Mouse (Mus musculus) myocyte (in vitro differentiated cells): ENCODE results near the gene Cgnl1. TPM values are rescaled to one million over a fixed set of nuclear protein-coding genes. Genes with fewer than 3 reads are reported as not detected.

Source experiments
- H3K27me3 ChIP-seq: one replicate; pipeline ENCODE4 v1.6.1; 2011; ENCODE audit not compliant: control insufficient read depth, insufficient read depth, insufficient read length
- H3K36me3 ChIP-seq: one replicate; pipeline ENCODE4 v1.6.1; 2011; ENCODE audit not compliant: control insufficient read depth, insufficient read depth
- H3K4me2 ChIP-seq: one replicate; pipeline ENCODE4 v1.6.1; 2011; ENCODE audit warnings: low read depth, control low read depth
- H3K4me3 ChIP-seq: one replicate; pipeline ENCODE4 v1.5.1; 2011; ENCODE audit warnings: mild to moderate bottlenecking, control low read depth, moderate library complexity
- H3K79me2 ChIP-seq: one replicate; pipeline ENCODE4 v1.6.1; 2011; ENCODE audit not compliant: control insufficient read depth, insufficient read depth
- H3ac ChIP-seq: one replicate; pipeline ENCODE4 v1.6.1; 2011; ENCODE audit not compliant: control insufficient read depth, insufficient read length
- CEBPB ChIP-seq: IDR thresholded peaks from 2 replicates; pipeline ENCODE4 v1.6.1; 2011; ENCODE audit warnings: mild to moderate bottlenecking, moderate library complexity; ENCODE audit not compliant: poor library complexity, insufficient read depth, severe bottlenecking
- E2F4 ChIP-seq: IDR thresholded peaks from one replicate; pipeline ENCODE4 v1.6.1; 2011; ENCODE audit warnings: mild to moderate bottlenecking, control low read depth, moderate library complexity; ENCODE audit not compliant: insufficient read depth
- MAX ChIP-seq: IDR thresholded peaks from one replicate; pipeline ENCODE4 v1.6.1; 2011; ENCODE audit warnings: low read depth, mild to moderate bottlenecking, control low read depth
- MYOD1 ChIP-seq, 3 experiments: IDR thresholded peaks; one replicate each; pipeline ENCODE4 v1.6.1; 2011; ENCODE audit warnings: control low read depth in 2 of 3, low read depth in 2 of 3, mild to moderate bottlenecking in 2 of 3, moderate library complexity in 1 of 3; ENCODE audit not compliant: insufficient read length in 2 of 3, control insufficient read depth in 1 of 3
- MYOG ChIP-seq, 3 experiments: IDR thresholded peaks; one replicate each; pipeline ENCODE4 v1.6.1; 2011; ENCODE audit warnings: control low read depth in 2 of 3, low read depth in 2 of 3, mild to moderate bottlenecking in 2 of 3; ENCODE audit not compliant: insufficient read length in 2 of 3, control insufficient read depth in 1 of 3, insufficient read depth in 1 of 3
- POLR2A ChIP-seq: IDR thresholded peaks from one replicate; pipeline ENCODE4 v1.6.1; 2011; ENCODE audit warnings: low read depth, mild to moderate bottlenecking, control low read depth, moderate library complexity; ENCODE audit not compliant: insufficient read length
- POLR2AphosphoS2 ChIP-seq: IDR thresholded peaks from one replicate; pipeline ENCODE4 v1.6.1; 2011; ENCODE audit warnings: low read depth, control low read depth; ENCODE audit not compliant: insufficient read length
- REST ChIP-seq: IDR thresholded peaks from one replicate; pipeline ENCODE4 v1.6.1; 2011; ENCODE audit warnings: mild to moderate bottlenecking, control low read depth, moderate library complexity; ENCODE audit not compliant: insufficient read depth, insufficient read length
- SRF ChIP-seq: IDR thresholded peaks from one replicate; pipeline ENCODE4 v1.6.1; 2011; ENCODE audit warnings: low read depth; ENCODE audit not compliant: control insufficient read depth, insufficient read length
- TCF12 ChIP-seq: IDR thresholded peaks from one replicate; pipeline ENCODE4 v1.6.1; 2011; ENCODE audit warnings: mild to moderate bottlenecking, control low read depth; ENCODE audit not compliant: poor library complexity, insufficient read depth, severe bottlenecking
- TCF3 ChIP-seq: IDR thresholded peaks from one replicate; pipeline ENCODE4 v1.6.1; 2011; ENCODE audit warnings: low read depth, control low read depth; ENCODE audit not compliant: insufficient read length
- USF1 ChIP-seq: IDR thresholded peaks from one replicate; pipeline ENCODE4 v1.6.1; 2011; ENCODE audit warnings: low read depth, mild to moderate bottlenecking, control low read depth, moderate library complexity
- polyA plus RNA-seq: library from polyadenylated mRNA; unstranded; fragments of >200 nt; fragmentation: generic; extraction: Trizol; gene quantifications from one replicate; pipeline ENCODE4 v1.2.1, GENCODE M21; 2012; ENCODE audit warnings: missing spikeins

Cgnl1 gene
- polyA plus RNA-seq, 1 experiment: 3.7 TPM

DNA sequence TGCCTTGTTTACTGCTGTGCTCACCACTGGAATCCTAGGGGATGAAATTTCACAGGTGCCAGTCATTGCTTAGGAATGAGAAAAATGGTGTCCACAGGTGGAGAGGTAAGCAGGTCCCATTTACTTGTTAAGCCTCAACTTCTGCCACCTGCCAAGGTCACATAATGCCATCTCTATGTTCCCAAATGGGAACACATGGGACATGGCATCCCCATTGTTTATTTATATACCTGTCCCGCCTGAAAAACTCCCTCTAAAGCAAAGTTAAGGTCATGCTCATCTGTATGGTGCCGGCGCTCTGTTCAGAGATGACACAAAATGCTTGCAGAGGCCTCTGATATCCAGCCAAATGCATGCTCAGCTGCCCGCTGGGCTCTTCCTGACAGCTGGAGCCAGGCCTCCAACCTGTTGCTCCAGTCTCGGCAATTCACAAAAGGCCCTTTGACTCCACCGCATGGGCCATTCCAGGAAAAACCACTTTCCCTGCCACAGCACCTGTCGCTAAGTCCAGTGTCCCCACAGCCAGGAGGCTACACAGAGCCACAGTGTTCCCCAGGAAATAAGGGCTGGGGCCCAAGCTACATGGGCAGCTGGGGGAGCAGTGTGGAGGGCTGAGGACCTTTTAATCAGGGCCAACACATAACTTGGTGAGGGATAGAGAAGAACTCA is 192.4 kb downstream of the Cgnl1 start:
- no peak overlapping the region for H3K4me3 ChIP-seq
- H3ac ChIP-seq: no peak overlapping the region
- H3K27me3 ChIP-seq: no peaks in the 10 kb centered on the region
- H3K36me3 ChIP-seq: no peaks in the 10 kb centered on the region
- TF ChIP-seq POLR2AphosphoS2: no peak
- TF ChIP-seq REST: no peak
- TF ChIP-seq SRF: no peak
- no peak for TF ChIP-seq E2F4
- no peak for TF ChIP-seq MAX
- TF ChIP-seq USF1: no peak
- no peak for TF ChIP-seq POLR2A
- TF ChIP-seq TCF3: peak; percentile 85
- TF ChIP-seq TCF12: peak; percentile 88
- peak; percentile 90 to 98 (median 93) for TF ChIP-seq MYOG (IDR thresholded peaks at IDR 0.05; ENCODE audit: control insufficient read depth in 1 of 3, insufficient read depth in 1 of 3, insufficient read length in 2 of 3, low read depth in 2 of 3)
- TF ChIP-seq MYOD1 (IDR thresholded peaks at IDR 0.05; ENCODE audit: control insufficient read depth in 1 of 3, insufficient read length in 2 of 3, low read depth in 2 of 3): peak; percentile 83 to 92 (median 88)
- no peak for TF ChIP-seq CEBPB
- no peaks in the 10 kb centered on the region for H3K79me2 ChIP-seq
- peak overlapping the region; percentile 21 for H3K4me2 ChIP-seq

Other genes with a start within 250 kb of the Cgnl1 start
- gene Myzap, start 179.2 kb downstream of the Cgnl1 start, polyA plus RNA-seq: 6.0 TPM